Mouse (Mus musculus) induced T-regulatory cell, adult 2 months (primary cell): ENCODE measurements around the gene Fbxo7.
"Not testable (repeated sequence)": the region's sequence is repeated elsewhere in the genome, so short reads cannot be mapped to it uniquely, and the experiment has no call there.

Experiments used
- DNase-seq: peaks from one replicate; pipeline ENCODE4 v3.0.0-alpha.2; 2012; ENCODE audit warnings: low read depth

The Fbxo7 gene

DNA sequence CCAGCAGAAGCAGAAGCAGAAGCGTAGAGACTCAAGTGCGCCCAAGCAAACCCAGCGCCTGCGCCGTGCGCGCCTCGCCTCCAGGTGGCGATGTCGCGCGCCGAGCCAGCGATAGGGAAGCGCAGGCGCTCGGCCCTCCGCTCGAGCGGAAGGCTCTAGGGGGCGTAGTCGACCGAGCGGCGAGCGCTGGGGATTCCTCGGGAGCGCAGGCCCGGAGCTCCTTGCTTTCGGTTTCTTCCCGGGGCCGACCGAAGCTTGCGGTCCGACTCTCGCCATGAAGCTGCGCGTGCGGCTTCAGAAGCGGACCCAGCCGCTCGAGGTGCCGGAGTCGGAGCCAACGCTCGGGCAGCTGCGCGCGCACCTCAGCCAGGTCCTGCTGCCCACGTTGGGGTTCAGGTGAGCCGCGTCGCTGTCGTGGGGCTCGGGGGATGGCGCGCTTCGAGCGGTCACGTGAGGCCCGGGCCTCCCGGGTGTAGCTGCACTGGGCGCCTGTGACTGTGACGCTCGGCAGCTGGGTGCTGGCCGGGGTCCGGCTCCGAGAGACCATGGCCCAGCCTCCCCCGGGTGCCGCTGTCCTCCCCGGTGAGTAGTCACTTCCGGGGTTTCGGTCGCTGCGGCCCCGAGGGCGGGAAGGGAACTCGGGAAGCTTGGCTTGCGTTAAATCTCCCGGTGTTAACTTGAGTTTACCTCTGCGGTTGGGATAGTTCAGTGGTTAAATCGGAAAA is at the start of gene Fbxo7:
Gene Fbxo7, plus strand, starts transcription at position 224 of the 725 bp plus-strand sequence.
- DNase-seq: peak; percentile 93

DNA sequence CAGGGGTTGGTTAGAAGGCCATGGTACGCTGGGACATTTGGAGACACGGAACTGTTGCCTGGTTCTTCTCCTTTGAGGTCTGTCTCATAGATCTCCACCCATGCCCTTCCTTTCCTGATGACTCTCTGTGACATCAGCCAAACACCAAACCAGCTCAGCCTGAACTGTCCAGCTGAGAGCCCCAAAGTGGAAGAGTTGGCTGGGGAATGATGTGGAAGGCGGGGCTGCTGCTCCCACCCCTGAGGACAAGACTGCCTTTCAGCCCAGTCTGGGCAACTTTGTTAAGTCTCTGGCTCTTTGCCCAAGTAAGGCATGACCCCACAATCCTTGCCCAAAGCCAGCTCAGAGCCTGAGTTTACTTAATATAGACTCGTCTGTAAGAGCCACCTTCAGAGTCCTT is 48.9 kb upstream of the Fbxo7 start:
- DNase-seq: no peak

GRCm38 (mm10) chr10:85989412-85990115 is 32.2 kb upstream of the Fbxo7 start:
- DNase-seq: no peak

DNA sequence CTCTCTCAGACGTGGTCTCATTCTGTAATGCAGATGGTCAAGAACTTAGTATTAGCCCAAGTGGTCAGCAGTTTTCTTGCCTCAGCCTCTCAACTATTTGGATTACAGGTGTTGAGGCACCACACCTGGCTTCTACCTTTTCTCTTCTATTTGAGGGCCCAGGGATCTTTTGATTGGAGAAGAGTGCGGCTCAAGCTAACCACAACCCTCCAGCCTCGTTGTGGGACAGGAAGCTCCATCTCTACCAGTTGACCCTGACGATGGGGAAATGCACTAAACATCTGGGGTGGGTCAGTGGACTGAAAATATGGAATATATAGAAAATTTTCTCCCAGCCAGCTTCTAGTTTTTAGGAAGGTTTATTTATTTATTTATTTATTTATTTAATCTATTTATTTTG is 29.4 kb upstream of the Fbxo7 start:
- DNase-seq: no peak

DNA sequence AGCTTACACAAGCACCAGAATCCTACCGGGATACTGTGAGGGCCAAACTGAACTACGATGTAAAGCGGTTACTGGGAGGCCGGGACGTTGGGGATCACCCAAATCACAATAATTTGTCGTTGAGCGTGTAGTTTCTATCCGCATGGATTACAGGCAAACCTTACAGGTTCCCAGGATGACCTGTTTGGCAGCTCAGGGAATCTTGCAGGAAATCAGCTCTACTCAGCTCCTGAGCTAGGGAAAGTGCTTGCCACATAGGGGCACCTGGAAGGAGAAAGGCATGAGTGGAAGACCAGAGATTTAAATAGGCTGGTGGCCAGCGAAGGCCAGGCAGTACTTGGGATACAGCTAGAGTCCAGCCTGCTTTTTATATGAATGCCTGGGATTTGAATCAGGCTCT is 27.9 kb upstream of the Fbxo7 start:
- DNase-seq: no peak

GRCm38 (mm10) chr10:85994543-85995104 is 27.1 kb upstream of the Fbxo7 start:
- DNase-seq: no peak

DNA sequence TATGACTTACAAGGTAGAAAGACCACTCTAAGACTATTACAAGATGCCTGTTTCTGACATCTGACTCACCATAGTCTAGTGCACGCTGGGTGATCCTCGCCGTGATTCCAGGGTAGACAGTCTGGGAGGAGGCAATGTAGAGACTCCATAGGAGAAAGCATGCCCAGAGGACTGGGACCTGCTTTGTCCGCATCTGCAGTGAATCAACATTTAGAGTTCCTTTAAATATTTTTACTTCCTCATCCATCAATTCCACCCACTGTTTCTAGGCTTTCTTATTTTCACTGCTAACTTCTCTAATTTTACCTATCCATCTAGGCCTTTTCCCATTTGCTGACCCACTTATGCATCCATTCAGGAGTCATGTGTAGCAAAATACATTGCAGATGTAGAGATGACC is 21.3 kb upstream of the Fbxo7 start:
- DNase-seq: no peak

DNA sequence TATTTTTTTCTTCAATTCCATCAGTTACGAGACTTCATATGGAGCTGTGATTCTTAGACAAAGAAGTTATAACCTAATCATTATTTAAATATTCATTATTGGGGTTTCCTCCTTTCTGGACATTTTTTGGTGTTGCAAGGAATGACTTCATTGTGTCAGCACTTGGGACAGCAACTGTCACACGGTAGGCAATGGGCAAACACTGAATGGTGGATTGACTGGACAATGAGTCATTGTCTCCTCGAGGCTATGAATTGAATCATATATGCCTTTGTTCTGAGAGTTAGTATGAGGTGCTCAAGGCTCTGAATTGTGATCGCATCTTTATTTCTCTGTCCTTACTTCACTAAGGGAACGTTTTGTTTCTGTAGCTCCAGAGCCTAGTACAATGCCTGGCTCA is 15.3 kb upstream of the Fbxo7 start:
- DNase-seq: no peak

DNA sequence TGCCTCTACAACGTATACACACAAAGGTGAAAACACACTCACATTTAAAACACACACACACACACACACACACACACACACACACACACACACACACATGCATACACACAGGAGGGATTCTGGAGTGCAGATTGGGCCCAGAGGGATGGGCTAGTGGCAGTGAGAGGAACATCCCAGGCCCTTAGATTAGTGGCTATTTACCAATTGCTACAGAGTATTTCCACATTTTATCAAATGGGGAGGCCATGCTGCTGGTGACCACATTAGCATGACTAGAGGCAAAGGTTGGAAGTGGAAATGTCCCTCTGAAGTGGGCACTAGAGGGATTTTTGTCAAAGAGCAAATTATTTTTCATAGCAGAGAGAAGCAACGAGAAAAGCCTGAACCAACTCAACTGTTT is 12.1 kb upstream of the Fbxo7 start:
- no peak for DNase-seq

DNA sequence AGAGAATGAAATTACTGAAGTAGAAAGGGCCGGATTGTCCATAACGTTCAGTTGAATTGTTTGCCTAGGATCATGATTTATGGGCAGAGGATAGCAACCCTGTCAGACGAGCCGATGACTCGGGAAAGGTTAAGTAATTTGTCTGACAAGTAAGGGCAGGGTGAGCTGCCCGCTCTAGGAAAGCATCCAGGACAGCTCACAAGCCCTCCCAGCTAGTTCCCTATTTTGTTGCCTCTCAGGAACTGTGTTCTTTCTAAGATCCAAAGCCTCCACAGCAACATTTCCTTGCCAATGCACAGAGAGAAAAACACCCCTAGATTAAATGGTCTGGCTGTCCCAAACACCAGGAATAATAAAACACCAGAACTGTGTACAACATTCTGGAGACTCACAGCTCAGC is 11.1 kb upstream of the Fbxo7 start:
- DNase-seq: no peak

GRCm38 (mm10) chr10:86011172-86011571 is 10.6 kb upstream of the Fbxo7 start:
- DNase-seq: no peak

- DNase-seq: no peak
These were observed 10.0 kb upstream of the Fbxo7 start, which contains the start of gene Bpifc for GRCm38 (mm10) chr10:86011781-86012180. Gene Bpifc, minus strand, starts transcription at chr10:86011895.

- no peak for DNase-seq
These were observed 4.0 kb upstream of the Fbxo7 start for GRCm38 (mm10) chr10:86017781-86018180.

- no peak for DNase-seq
These were observed 3.0 kb upstream of the Fbxo7 start for GRCm38 (mm10) chr10:86018813-86019212.

GRCm38 (mm10) chr10:86021408-86021748 is 394 bp upstream of the Fbxo7 start:
- DNase-seq: no peak

GRCm38 (mm10) chr10:86022474-86022816 is 673 bp downstream of the Fbxo7 start:
- no peak for DNase-seq

DNA sequence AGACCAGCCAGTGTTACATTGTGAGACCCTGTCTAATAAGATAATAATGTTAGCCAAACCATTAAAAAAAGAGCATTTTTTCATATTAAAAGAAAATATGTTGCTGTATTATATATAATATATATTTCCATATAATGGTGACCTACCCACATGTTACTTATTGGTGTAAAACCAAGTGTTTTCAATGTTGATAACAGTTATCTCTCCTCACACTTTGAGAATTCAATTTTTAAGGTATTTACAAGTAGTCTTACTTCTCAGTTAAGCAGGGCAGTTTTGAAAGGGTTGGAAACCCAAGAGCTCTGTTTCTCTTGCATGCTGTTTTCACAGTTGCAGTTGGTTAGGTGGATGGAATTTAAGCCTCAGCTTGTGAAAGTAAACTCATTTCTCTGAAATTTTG is 1.4 kb downstream of the Fbxo7 start:
- peak; percentile 7 for DNase-seq

- DNase-seq: no peak
These were observed 4.1 kb downstream of the Fbxo7 start for GRCm38 (mm10) chr10:86025906-86026305.

DNA sequence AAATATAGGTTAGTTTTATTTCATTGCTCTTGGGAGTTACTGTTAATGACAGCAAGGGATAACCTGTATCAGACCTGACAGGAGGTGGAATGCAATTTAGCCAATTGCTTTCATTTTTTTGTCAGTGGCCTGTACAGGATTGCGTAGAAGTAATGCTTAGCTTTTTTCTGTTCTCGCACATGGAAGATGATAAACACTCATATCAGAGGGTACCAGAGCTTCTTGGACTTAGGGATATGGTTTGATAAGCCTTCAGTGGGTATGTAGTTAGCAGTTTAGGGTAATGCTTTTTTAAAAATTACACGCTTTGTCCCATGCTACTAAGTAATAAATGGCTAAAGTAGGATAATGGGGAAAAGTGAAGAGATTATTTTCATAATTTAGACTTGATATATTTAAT is 4.6 kb downstream of the Fbxo7 start:
- DNase-seq: no peak

DNA sequence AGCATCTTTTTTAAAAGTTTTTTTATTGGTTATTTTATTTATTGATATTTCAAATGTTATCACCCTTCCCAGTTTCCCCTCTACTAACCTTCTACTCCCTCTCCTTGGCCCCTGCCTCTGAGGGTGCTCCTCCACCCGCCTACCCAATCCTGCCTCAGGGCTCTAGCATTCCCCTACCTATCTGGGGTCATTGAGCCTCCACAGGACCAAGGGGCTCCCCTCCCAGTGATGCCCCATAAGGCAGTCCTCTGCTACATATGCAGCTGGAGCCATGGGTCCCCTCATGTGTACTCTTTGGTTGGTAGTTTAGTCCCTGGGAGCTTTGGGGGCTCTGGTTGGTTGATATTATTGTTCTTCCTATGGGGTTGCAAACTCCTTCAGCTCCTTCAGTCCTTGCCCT is 5.0 kb downstream of the Fbxo7 start:
- DNase-seq: not testable (repeated sequence)

- DNase-seq: no peak
These were observed 9.0 kb downstream of the Fbxo7 start for GRCm38 (mm10) chr10:86030743-86031142.

DNA sequence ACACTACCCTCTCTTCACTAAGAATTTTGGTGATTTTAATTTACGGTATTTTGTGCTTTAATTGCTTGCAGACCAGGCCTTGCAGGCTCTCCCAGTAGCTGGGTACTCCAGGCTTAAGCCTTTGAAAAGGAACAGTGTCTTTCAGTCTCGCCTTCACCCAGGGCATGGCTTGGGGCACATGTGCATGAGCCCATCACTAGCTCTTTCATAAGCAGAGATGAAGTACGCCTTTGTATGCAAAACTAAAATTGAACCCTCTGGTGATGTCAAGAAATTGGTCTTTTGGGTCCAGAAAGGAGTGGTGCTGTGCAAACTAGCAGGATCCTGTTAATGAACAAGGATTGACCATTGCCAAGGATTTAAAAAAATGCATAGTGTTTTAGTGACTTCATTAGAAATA is 10.7 kb downstream of the Fbxo7 start:
- no peak for DNase-seq

DNA sequence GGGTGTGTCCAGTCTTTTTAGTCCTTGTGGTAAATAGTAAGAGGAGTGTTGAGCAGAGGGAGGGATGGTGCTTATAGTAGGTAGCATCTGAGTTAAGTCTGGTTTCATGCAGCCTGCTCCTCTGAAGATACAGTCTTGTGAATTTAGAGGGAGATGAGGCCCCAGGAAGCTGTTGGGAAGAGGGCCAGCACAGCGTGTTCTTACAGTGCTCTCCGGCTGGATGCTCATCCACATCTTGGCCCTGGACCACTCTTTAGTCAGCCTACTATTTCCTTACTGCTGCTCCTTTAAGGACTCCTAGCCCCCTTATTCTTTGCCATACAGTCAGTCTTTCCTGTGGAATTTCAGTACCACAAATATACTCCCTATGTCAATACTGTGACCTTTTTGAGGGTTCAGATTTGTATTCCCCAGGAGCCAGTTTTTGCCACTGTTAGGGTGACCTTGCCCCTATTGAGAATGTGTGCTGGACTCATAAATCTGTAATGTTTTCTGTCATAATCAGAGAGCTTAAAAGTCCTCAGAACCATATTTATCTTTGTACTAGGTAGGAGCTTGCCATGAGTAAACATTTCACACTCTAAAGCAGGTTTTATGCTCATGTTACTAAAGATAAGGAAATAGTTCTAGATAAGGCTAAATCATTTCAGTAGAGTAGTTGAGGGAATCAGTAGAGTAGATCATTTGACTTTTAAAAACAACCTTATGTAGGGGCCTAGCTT is 12.4 kb downstream of the Fbxo7 start:
- DNase-seq: no peak
